Mouse (Mus musculus): ENCODE data around the gene Aagab.

DNA sequence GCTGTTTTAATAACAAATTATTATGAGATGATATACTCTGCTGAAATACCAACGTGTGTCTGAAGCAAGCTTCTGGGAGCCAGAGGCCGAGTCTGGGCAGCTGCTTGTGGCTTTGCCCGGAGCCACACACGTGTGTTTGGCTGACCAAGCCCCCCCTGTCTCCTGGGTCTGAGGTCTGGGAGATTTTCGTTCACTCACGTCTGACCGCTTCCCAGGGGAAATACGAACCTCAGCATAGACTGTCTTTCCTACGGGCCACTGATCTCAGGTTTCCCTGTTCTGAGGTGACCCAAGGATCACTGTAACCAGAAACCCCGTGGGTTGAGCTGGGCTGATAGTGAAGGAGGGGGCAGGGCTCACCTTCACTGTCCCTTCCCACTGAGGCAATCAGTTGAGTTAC is 60.8 kb downstream of the Aagab start:
- no peak for TF ChIP-seq POLR2A (IDR thresholded peaks at IDR 0.05; ENCODE audit: low read depth, low read length)
- TF ChIP-seq CTCF (IDR thresholded peaks at IDR 0.05; ENCODE audit: borderline replicate concordance, insufficient read depth, low read length): no peak
